Mouse (Mus musculus): Measurements from ENCODE around the gene Sik3. TPM values are rescaled to one million over a fixed set of nuclear protein-coding genes. Genes with fewer than 3 reads are reported as not detected.

The Sik3 gene
- total RNA-seq, 2 experiments from 2014 or later: 38.0 to 41.1 TPM

DNA sequence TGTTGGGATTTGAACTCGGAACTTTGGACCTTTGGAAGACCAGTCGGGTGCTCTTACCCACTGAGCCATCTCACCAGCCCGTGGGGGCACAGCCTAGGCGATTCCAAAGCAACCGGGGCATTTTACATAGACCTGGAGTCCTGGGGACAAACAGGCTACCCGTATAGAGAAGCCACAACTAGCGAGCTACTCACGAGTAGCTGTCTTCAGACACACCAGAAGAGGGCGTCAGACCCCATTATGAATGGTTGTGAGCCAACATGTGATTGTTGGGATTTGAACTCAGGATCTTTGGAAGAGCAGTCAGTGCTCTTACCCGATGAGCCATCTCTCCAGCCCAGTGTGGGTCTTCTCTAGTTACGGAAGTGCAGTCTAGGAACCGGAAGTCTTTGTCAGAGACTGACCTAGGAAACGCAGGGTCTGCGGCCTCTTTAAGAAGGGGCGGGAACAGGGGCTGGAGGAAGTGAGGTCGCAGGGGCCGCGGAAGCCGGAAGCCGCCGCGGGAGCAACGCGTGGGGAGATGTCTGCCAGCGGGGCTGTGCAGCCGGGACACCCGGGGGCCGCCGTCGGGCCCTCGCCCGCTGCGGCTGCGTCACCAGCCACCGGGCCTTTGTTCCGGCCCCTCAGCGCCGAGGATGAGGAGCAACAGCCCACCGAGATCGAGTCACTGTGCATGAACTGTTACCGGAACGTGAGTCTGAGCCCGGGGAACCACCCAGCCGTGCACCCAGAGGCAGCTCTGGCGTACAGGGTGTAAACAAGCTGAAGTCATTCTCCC is 260.2 kb downstream of the Sik3 start, which contains the start of gene Zpr1:
Gene Zpr1 (plus strand): TSS at position 388 of the 778 bp plus-strand sequence.
- Histone ChIP-seq H3K4me3 (peak within 1 kb of the TSS; percentile 99), H3K27ac (peak within 1 kb of the TSS; percentile 88)
- DNase-seq: peak; percentile 92
- intact Hi-C loops (cut with DNase I): no loop called here
- TF ChIP-seq CTCF (IDR thresholded peaks at IDR 0.05): peak; percentile 45

Other genes with a start within 250 kb of the Sik3 start
- 1 to 10 TPM; 2.0 to 2.5 TPM for gene Cep164, start 184.1 kb upstream of the Sik3 start, total RNA-seq (2021)
- gene Bace1, start 174.2 kb upstream of the Sik3 start, total RNA-seq (2021): 10 to 100 TPM; 26.1 to 72.2 TPM
- 10 to 100 TPM in 1 of 2 experiments, 1 to 10 TPM in 1; 9.3 to 12.3 TPM for gene Pcsk7, start 106.3 kb upstream of the Sik3 start, total RNA-seq (2021)
- gene Rnf214, start 105.9 kb upstream of the Sik3 start, total RNA-seq (2021): 10 to 100 TPM; 25.3 to 31.0 TPM
- gene Tagln, start 76.8 kb upstream of the Sik3 start, total RNA-seq (2021): 10 to 100 TPM; 38.5 to 49.2 TPM
- 10 to 100 TPM; 66.2 to 72.2 TPM for gene Sidt2, start 57.6 kb upstream of the Sik3 start, total RNA-seq (2021)
- gene Pafah1b2, start 130 bp upstream of the Sik3 start, total RNA-seq (2021): 10 to 100 TPM; 28.0 to 29.5 TPM
- not detected for gene Apoa1, start 215.8 kb downstream of the Sik3 start, total RNA-seq (2021)
- not detected for gene Apoc3, start 222.8 kb downstream of the Sik3 start, total RNA-seq (2021)
- gene Apoa4, start 227.9 kb downstream of the Sik3 start, total RNA-seq (2021): not detected